ENCODE assay signal across 30 mouse cellular contexts in genomic region chr7:132690716-132691472, GRCm38 (mm10).
DNase-seq lines count a peak whose midpoint lies in the region; ATAC-seq and TF ChIP-seq lines count a peak whose summit lies in the region.
"Had no signal": no experiment of that assay in that cellular context is flagged by ENCODE, and none has a peak within 500 bp of the region (broad histone marks: within the 10 kb centered on the region; RNA-seq: fewer than 3 reads in every experiment).

No protein-coding gene starts in this region.

- DNase-seq in liver, postnatal 0 days, result no peak
- DNase-seq in liver, embryonic 11.5 days (ENCODE audit: low spot score), result no peak
- DNase-seq in NIH3T3 (ENCODE audit: low read depth), result peak; percentile 69
- DNase-seq in splenic B cell, adult 2 months (ENCODE audit: low read depth, low spot score), result peak; percentile 31
- no peak for DNase-seq in left cerebral cortex, postnatal 14 days (ENCODE audit: low spot score in 2 of 2)
- DNase-seq in ovary, adult 18-20 months (ENCODE audit: low spot score), result no peak
- DNase-seq: adrenal gland, postnatal 36 days; cerebellum, adult 11-12 months; cerebellum, postnatal 10 days; embryo, embryonic 11 days; gastrocnemius, postnatal 36 days; kidney, postnatal 36 days; layer of hippocampus, adult 9-11 months; left cerebral cortex, postnatal 4 days; right cerebral cortex, postnatal 4 days; thymus, adult 18-20 months; thymus, postnatal 36 days had no signal

- peak overlapping the region; percentile 57; the same call in 1 of the 2 replicates for H3K27ac ChIP-seq in liver, postnatal 0 days (ENCODE audit: low read depth)
- H3K27ac ChIP-seq in liver, embryonic 11.5 days (ENCODE audit: low read depth, low read length), result no peak overlapping the region
- 0 out of 2 replicates have a peak overlapping the region, but pooled peaks have one; percentile 34 for H3K27ac ChIP-seq in embryonic fibroblast, embryonic 13.5 days (ENCODE audit: insufficient read depth, low read length)
- H3K27ac ChIP-seq: embryonic facial prominence, embryonic 13.5 days; hindbrain, embryonic 12.5 days; kidney, embryonic 15.5 days; liver, embryonic 15.5 days; midbrain, embryonic 13.5 days; neural tube, embryonic 13.5 days had no signal

- no peaks in the 10 kb centered on the region for H3K36me3 ChIP-seq in liver, postnatal 0 days (replicated peaks; ENCODE audit: insufficient read depth, low read length)
- no peaks in the 10 kb centered on the region for H3K36me3 ChIP-seq in liver, embryonic 11.5 days (ENCODE audit: control insufficient read depth, insufficient read depth, low read length)
- no peaks in the 10 kb centered on the region for H3K36me3 ChIP-seq in splenic B cell, adult 2 months (ENCODE audit: control insufficient read depth, insufficient read depth, low read length, poor library complexity, severe bottlenecking)
- H3K36me3 ChIP-seq: embryonic facial prominence, embryonic 13.5 days; hindbrain, embryonic 12.5 days; limb, embryonic 15.5 days; liver, embryonic 15.5 days; neural tube, embryonic 13.5 days had no signal

- no peaks in the 10 kb centered on the region for H3K27me3 ChIP-seq in liver, postnatal 0 days (ENCODE audit: insufficient read depth, low read length)
- H3K27me3 ChIP-seq in liver, embryonic 11.5 days (replicated peaks; ENCODE audit: control insufficient read depth, insufficient read depth, low read length), result no peaks in the 10 kb centered on the region
- no peaks in the 10 kb centered on the region for H3K27me3 ChIP-seq in splenic B cell, adult 2 months (ENCODE audit: control insufficient read depth, insufficient read depth, low read length, poor library complexity, severe bottlenecking)
- H3K27me3 ChIP-seq: embryonic facial prominence, embryonic 13.5 days; hindbrain, embryonic 12.5 days; kidney, embryonic 15.5 days; limb, embryonic 15.5 days; liver, embryonic 15.5 days; megakaryocyte, embryonic 14.5 days; midbrain, embryonic 13.5 days; neural tube, embryonic 13.5 days had no signal

- no peak overlapping the region for H3K4me3 ChIP-seq in liver, postnatal 0 days (ENCODE audit: low read depth, low read length)
- H3K4me3 ChIP-seq in liver, embryonic 11.5 days (ENCODE audit: low read depth, low read length), result no peak overlapping the region
- no peak overlapping the region for H3K4me3 ChIP-seq in embryonic fibroblast, embryonic 13.5 days (ENCODE audit: insufficient read depth, low read length)
- H3K4me3 ChIP-seq: embryonic facial prominence, embryonic 13.5 days; hindbrain, embryonic 12.5 days; kidney, embryonic 15.5 days; limb, embryonic 15.5 days; liver, embryonic 15.5 days; megakaryocyte, embryonic 14.5 days; midbrain, embryonic 13.5 days; neural tube, embryonic 13.5 days had no signal

- no peak overlapping the region for H3K4me2 ChIP-seq in liver, postnatal 0 days (ENCODE audit: low read depth, low read length)
- no peak overlapping the region for H3K4me2 ChIP-seq in liver, embryonic 11.5 days
- H3K4me2 ChIP-seq: embryonic facial prominence, embryonic 13.5 days; heart, embryonic 11.5 days; hindbrain, embryonic 12.5 days; kidney, embryonic 15.5 days; limb, embryonic 15.5 days; liver, embryonic 15.5 days; midbrain, embryonic 13.5 days; neural tube, embryonic 13.5 days had no signal

- intact Hi-C loops in left cerebral cortex, postnatal 14 days (cut with DNase I), result no loop called here

- 68% methylated on average over 14 of the region's 14 CpGs for WGBS in liver, postnatal 0 days (ENCODE audit: insufficient replicate concordance)
- WGBS in liver, embryonic 11.5 days, result 84% methylated on average over 14 of the region's 14 CpGs

- TF ChIP-seq EP300 in liver, postnatal 0 days (IDR thresholded peaks at IDR 0.05; ENCODE audit: low read depth), result no peak

- peaks cover 24% of the 10 kb centered on the region for H3K4me1 ChIP-seq in liver, postnatal 0 days (ENCODE audit: insufficient read depth)
- H3K4me1 ChIP-seq in liver, embryonic 11.5 days (replicated peaks; ENCODE audit: control insufficient read depth, insufficient read depth, low read length), result peaks cover 21% of the 10 kb centered on the region
- no peaks in the 10 kb centered on the region for H3K4me1 ChIP-seq in embryonic fibroblast, embryonic 13.5 days (ENCODE audit: control insufficient read depth, insufficient read depth, low read length)
- H3K4me1 ChIP-seq: midbrain, embryonic 13.5 days had no signal

- no peak overlapping the region for H3K9ac ChIP-seq in liver, postnatal 0 days (replicated peaks)
- no peak overlapping the region for H3K9ac ChIP-seq in liver, embryonic 11.5 days (ENCODE audit: low read depth, low read length)
- H3K9ac ChIP-seq: embryonic facial prominence, embryonic 13.5 days; hindbrain, embryonic 12.5 days; kidney, embryonic 15.5 days; limb, embryonic 15.5 days; liver, embryonic 15.5 days; midbrain, embryonic 13.5 days; neural tube, embryonic 13.5 days had no signal

- peak; percentile 7; the same call in 1 of the 2 replicates for ATAC-seq in liver, postnatal 0 days
- ATAC-seq in liver, embryonic 11.5 days (replicated peaks; ENCODE audit: low FRiP score), result no peak
- ATAC-seq: CD4-positive, CD25-positive, alpha-beta regulatory T cell, adult 4 months; forebrain, embryonic 14.5 days; intestine, postnatal 0 days; midbrain, embryonic 13.5 days had no signal

- TF ChIP-seq CTCF in liver, postnatal 0 days (IDR thresholded peaks at IDR 0.05; ENCODE audit: low read depth), result no peak
- no peak for TF ChIP-seq CTCF in embryonic fibroblast, embryonic 13.5 days (IDR thresholded peaks at IDR 0.05; ENCODE audit: borderline replicate concordance, insufficient read depth, low read length)

- TF ChIP-seq POLR2A in embryonic fibroblast, embryonic 13.5 days (IDR thresholded peaks at IDR 0.05; ENCODE audit: low read depth, low read length), result no peak

- H3K9me3 ChIP-seq in liver, postnatal 0 days (ENCODE audit: low read length), result no peaks in the 10 kb centered on the region
- H3K9me3 ChIP-seq in liver, embryonic 11.5 days (ENCODE audit: control insufficient read depth, low read length), result no peaks in the 10 kb centered on the region
- H3K9me3 ChIP-seq: limb, embryonic 15.5 days; liver, embryonic 15.5 days had no signal

Comparison
In these comparisons a context has a peak if more than half of its experiments do, and no peak if none do; other contexts are left out.
1. DNase-seq: peak in NIH3T3 (single experiment) and splenic B cell, adult 2 months (single experiment); none in liver, postnatal 0 days (single experiment), liver, embryonic 11.5 days (single experiment), left cerebral cortex, postnatal 14 days (0 of 2) and ovary, adult 18-20 months (single experiment).